Mouse (Mus musculus) heart, embryonic 16.5 days (tissue): ENCODE results near the gene 4930568D16Rik. TPM values are rescaled to one million over a fixed set of nuclear protein-coding genes. Genes with fewer than 3 reads are reported as not detected.
A peak's percentile ranks its signal among the peaks of the same experiment; 100 is the strongest.

ENCODE experiments used
- ATAC-seq: fragments of 200-750 bp; cut with Nextera tagmentation; replicated peaks from 2 replicates; pipeline ENCODE4 v1.8.0; 2017; ENCODE audit warnings: moderate number of reproducible peaks; ENCODE audit not compliant: insufficient read depth, low FRiP score; ENCODE audit errors: extremely low read depth
- H3K27ac ChIP-seq: fragments of 300-500 bp; sonication (generic); 2 replicates; pipeline ENCODE4 v1.5.1; 2014; ENCODE audit warnings: mild to moderate bottlenecking, low read length, control low read depth, moderate library complexity
- H3K27me3 ChIP-seq: fragments of 300-500 bp; sonication (generic); 2 replicates; pipeline ENCODE4 v1.6.1; 2014; ENCODE audit warnings: low read length, mixed read lengths; ENCODE audit not compliant: control insufficient read depth, insufficient read depth
- H3K36me3 ChIP-seq: fragments of 300-500 bp; sonication (generic); 2 replicates; pipeline ENCODE4 v1.6.1; 2014; ENCODE audit not compliant: control insufficient read depth, insufficient read depth
- H3K4me1 ChIP-seq: fragments of 300-500 bp; sonication (generic); 2 replicates; pipeline ENCODE4 v1.6.1; 2014; ENCODE audit warnings: low read length, mixed read lengths; ENCODE audit not compliant: control insufficient read depth, insufficient read depth
- H3K4me2 ChIP-seq: fragments of 300-500 bp; sonication (generic); 2 replicates; pipeline ENCODE4 v1.6.1; 2014; ENCODE audit warnings: low read depth, mild to moderate bottlenecking, control low read depth, low read length
- H3K4me3 ChIP-seq: fragments of 300-500 bp; sonication (generic); 2 replicates; pipeline ENCODE4 v1.5.1; 2014; ENCODE audit warnings: mild to moderate bottlenecking, control low read depth, low read length
- H3K9ac ChIP-seq: fragments of 300-500 bp; sonication (generic); 2 replicates; pipeline ENCODE4 v1.6.1; 2014; ENCODE audit warnings: low read length, control low read depth
- H3K9me3 ChIP-seq: fragments of 300-500 bp; sonication (generic); replicated peaks from 2 replicates; pipeline ENCODE4 v1.6.1; 2016; ENCODE audit warnings: low read length; ENCODE audit not compliant: control insufficient read depth
- WGBS: fragments of 180-500 bp; shearing (Covaris S2); extraction: QIAGEN DNeasy Blood & Tissue Kit; methylation state at CpG from one replicate; pipeline ENCODE4 v1.1.7; 2014; 5-methylcytosine and 5-hydroxymethylcytosine counted together
- polyA plus RNA-seq: library from polyadenylated mRNA; unstranded; fragments of >200 nt; fragmentation: Nextera tagmentation; extraction: Ambion mirVana; gene quantifications from 2 replicates; pipeline ENCODE4 v1.2.1, GENCODE M21; 2015

Gene 4930568D16Rik
- polyA plus RNA-seq = not detected in 2 replicates

DNA sequence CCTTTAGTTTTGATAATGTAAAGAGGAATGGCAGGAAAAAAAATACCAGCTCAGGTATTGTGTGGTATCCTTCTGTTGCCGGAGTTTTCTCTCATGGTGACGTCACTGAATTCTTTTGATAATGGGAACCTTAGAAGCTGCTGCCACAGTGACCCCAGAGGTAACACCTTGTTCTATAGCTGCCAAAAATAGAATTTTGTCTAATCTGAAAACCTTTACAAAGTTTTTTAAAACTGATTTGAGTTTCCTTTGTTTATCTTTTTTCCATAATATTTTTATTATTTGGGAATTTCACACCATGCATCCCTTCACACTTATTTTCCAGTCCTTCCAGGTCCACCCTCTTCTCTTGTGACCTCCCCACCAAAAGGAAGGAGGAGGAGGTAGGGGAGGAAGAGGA is at the start of gene 4930568D16Rik:
Gene 4930568D16Rik, minus strand, starts transcription at position 101 of the 400 bp plus-strand sequence.
- H3K27me3 ChIP-seq = no peaks in the 10 kb centered on the region

DNA sequence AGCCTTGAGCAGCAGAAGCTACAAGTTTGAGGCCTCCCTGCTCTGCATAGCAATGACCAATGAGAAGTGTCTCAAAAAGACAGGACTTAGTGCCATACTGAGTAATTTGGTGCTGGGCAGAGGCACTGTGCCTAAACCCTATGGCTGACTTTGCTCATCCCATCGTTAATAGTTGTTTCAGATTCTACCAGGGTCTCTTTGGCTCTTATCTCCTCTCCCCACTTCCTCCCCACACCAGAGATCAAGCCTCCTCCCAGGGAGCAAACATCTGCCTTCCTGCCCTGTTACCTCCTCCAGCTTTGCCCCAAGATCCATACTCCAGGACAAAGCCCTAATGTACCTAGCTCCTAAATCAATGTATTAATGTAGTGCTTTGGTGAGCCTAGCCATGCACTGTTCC is 49.7 kb upstream of the 4930568D16Rik start:
- no peak overlapping the region for H3K27ac ChIP-seq
- H3K9ac ChIP-seq = no peak overlapping the region
- WGBS = 36% methylated on average over 1 of the region's 1 CpGs
- peaks cover 33% of the 10 kb centered on the region for H3K36me3 ChIP-seq
- no peak for ATAC-seq
- no peak overlapping the region for H3K4me3 ChIP-seq
- no peak overlapping the region for H3K4me2 ChIP-seq
- H3K9me3 ChIP-seq = peaks cover 6% of the 10 kb centered on the region
- H3K4me1 ChIP-seq = peaks cover 11% of the 10 kb centered on the region
- H3K27me3 ChIP-seq = no peaks in the 10 kb centered on the region

More for the DNA sequence above, at the start of gene 4930568D16Rik:
- Histone ChIP-seq H3K9me3 (peaks cover 4% of the 10 kb centered on the region; the same call in 1 of the 2 replicates), H3K4me2 (no peak within 1 kb of the TSS), H3K4me3 (no peak within 1 kb of the TSS), H3K9ac (no peak within 1 kb of the TSS), H3K36me3 (no peaks in the 10 kb centered on the region), H3K27ac (no peak within 1 kb of the TSS), H3K4me1 (no peaks in the 10 kb centered on the region)
- ATAC-seq = no peak
- 39% methylated on average over 2 of the region's 2 CpGs for WGBS

DNA sequence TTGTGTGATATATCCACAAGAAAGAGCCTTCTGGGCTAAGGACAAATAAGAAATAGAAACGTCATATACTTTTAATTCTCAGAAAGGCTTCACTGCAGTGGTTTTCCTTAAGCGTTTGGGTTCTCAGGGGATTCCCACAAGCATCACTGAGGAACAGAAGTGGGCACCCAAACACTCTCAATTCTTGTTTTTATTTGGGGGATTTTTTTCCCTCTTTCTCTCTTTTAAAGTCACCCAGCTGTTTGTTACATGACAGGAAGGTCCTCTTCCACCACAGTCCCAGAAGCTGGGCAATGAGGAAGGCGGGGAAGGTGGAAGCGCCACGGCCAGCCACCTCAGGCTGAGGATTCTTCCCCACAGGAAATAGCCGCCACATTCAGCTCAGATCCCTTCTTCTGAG is 48.9 kb upstream of the 4930568D16Rik start:
- Histone ChIP-seq H3K4me1 (peaks cover 11% of the 10 kb centered on the region), H3K9ac (no peak overlapping the region), H3K4me3 (no peak overlapping the region), H3K4me2 (no peak overlapping the region), H3K9me3 (peaks cover 6% of the 10 kb centered on the region), H3K36me3 (peaks cover 26% of the 10 kb centered on the region), H3K27ac (0 out of 2 replicates have a peak overlapping the region, but pooled peaks have one; percentile 10), H3K27me3 (no peaks in the 10 kb centered on the region)
- ATAC-seq = no peak
- WGBS = 69% methylated on average over 6 of the region's 6 CpGs

DNA sequence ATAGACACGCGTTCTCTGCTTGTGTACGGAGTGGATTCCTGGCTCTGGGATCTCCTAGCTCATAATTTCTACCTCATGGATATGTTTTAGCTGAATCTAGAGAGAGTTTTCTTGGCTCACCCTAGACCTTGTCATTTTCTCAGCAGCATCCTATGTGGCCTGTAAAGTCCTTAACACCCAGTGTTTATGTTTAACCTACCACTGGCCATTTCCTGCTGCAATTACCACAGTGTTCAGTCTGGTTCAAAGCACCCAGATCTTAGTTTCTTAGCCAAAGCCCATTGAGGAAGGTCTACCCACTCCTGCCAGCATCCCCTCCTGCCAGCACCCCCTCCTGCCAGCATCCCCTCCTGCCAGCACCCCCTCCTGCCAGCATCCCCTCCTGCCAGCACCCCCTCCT is 45.3 kb upstream of the 4930568D16Rik start:
- no peak overlapping the region for H3K9ac ChIP-seq
- no peaks in the 10 kb centered on the region for H3K27me3 ChIP-seq
- H3K9me3 ChIP-seq = no peaks in the 10 kb centered on the region
- H3K4me2 ChIP-seq = no peak overlapping the region
- peaks cover 7% of the 10 kb centered on the region for H3K36me3 ChIP-seq
- peaks cover 17% of the 10 kb centered on the region for H3K4me1 ChIP-seq
- 94% methylated on average over 3 of the region's 3 CpGs for WGBS
- no peak overlapping the region for H3K27ac ChIP-seq
- ATAC-seq = no peak
- H3K4me3 ChIP-seq = no peak overlapping the region

DNA sequence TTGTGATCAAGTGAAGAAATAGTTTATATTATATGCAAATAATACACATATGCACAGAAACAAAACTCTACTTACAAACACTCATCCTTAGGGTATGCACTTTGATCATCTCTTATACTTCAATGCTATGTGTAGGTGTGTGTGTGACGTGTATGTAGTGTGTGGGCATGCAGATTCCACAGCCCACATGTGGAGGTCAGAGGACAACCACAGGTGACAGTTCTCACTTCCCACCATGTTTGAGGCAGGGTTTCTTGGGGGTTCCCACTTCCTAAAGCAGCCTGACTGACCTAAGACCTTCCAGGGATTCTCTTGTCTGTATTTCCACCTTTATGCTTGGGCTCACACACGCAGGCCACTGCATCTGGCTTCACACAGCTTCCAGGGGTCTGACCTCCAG is 44.7 kb upstream of the 4930568D16Rik start:
- Histone ChIP-seq H3K27me3 (no peaks in the 10 kb centered on the region), H3K9me3 (no peaks in the 10 kb centered on the region), H3K4me2 (no peak overlapping the region), H3K4me1 (peaks cover 15% of the 10 kb centered on the region), H3K9ac (no peak overlapping the region), H3K4me3 (no peak overlapping the region), H3K27ac (no peak overlapping the region), H3K36me3 (peaks cover 8% of the 10 kb centered on the region)
- no peak for ATAC-seq
- 73% methylated on average over 2 of the region's 2 CpGs for WGBS

DNA sequence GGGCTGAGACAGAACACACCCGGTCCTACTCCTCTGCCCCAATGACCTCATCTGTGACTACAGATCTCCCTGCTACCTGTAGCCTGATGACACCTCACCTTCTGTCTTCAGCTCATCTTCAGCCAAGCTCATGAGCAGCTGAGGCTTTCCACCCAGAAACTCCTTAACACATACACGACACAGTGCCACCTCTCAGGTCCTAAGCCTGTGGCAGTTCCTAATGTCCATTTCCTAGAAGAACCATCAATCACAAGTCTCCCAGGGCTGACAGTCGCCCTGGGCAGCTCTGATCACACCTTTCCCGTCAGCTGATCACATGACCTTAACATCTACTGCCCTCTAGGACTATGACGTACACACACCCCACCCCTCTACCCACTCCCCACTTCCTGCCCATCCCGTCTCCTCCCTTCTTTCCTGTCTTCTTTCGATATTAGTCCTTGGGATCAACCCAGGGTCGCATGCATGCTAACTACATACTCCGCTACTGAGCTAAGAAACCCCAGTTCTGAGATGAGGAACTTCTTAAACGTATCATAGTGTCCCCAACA is 44.2 kb upstream of the 4930568D16Rik start:
- Histone ChIP-seq H3K9me3 (no peaks in the 10 kb centered on the region), H3K4me3 (no peak overlapping the region), H3K4me1 (peaks cover 11% of the 10 kb centered on the region; the same call in 1 of the 2 replicates), H3K4me2 (no peak overlapping the region), H3K27ac (no peak overlapping the region), H3K36me3 (peaks cover 12% of the 10 kb centered on the region), H3K9ac (no peak overlapping the region), H3K27me3 (no peaks in the 10 kb centered on the region)
- WGBS = 60% methylated on average over 10 of the region's 10 CpGs
- 0 out of 2 replicates have a peak, but pooled peaks have one; percentile 12 for ATAC-seq

DNA sequence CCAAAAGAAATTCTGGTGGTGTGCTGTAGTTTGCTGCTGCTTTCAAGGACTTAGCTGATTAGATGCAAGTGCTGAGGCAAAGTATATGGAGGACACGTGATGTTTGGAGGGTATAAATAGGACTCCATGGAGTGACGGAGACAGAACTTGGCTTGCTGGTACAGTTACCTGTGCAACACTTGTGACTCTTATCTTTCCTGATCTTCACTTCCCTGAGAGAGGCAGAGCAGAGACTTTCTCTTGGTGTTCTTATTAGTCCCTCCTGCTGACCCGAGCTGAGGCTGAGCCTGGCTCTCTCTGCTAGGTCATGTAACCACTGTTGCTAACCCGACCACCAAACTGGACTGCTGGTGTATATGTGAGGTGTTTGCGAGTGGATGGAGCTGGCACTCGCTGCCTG is 41.9 kb upstream of the 4930568D16Rik start:
- Histone ChIP-seq H3K9me3 (no peaks in the 10 kb centered on the region), H3K27me3 (no peaks in the 10 kb centered on the region), H3K4me2 (no peak overlapping the region), H3K36me3 (peaks cover 21% of the 10 kb centered on the region), H3K9ac (no peak overlapping the region), H3K27ac (no peak overlapping the region), H3K4me3 (no peak overlapping the region), H3K4me1 (peaks cover 10% of the 10 kb centered on the region; the same call in 1 of the 2 replicates)
- WGBS = 77% methylated on average over 6 of the region's 6 CpGs
- no peak for ATAC-seq

DNA sequence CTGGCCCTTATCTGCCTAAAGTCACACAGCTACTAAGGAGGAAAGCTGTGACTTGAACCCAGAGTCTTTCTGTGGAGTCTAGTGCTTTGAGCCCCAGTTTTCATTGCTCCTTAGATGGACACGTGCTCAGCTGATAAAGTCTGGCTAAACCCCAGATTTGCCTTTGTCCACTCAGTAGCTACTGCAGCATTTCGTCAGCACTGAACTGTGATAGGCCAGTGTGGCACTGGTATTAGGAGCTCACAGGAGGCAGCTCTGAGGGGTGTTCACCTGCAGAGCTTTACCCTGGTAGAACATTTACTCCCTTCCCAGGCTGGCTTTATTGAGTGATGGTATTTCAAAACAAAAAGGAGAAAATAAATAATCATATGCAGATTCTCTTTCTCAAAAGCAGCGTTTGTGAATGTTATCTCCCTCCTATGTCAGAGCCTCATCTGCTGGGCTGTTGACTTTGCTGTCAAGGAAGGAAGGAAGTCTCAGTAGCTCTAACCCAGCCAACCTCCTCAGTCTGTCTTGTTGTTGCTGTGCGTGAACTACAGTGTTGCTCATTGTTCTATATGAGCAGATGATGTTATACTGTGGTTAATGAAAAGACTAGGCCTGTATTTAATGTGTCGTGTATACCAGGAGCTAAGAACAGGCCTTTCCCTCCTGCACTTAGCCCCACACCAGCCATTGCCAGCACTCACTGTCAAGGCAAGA is 41.0 kb upstream of the 4930568D16Rik start:
- H3K4me3 ChIP-seq = no peak overlapping the region
- peak overlapping the region; percentile 61 for H3K27ac ChIP-seq
- H3K36me3 ChIP-seq = peaks cover 21% of the 10 kb centered on the region
- no peaks in the 10 kb centered on the region for H3K9me3 ChIP-seq
- 61% methylated on average over 5 of the region's 5 CpGs for WGBS
- H3K27me3 ChIP-seq = no peaks in the 10 kb centered on the region
- ATAC-seq = no peak
- H3K4me2 ChIP-seq = no peak overlapping the region
- no peak overlapping the region for H3K9ac ChIP-seq
- peaks cover 7% of the 10 kb centered on the region; the same call in 1 of the 2 replicates for H3K4me1 ChIP-seq

DNA sequence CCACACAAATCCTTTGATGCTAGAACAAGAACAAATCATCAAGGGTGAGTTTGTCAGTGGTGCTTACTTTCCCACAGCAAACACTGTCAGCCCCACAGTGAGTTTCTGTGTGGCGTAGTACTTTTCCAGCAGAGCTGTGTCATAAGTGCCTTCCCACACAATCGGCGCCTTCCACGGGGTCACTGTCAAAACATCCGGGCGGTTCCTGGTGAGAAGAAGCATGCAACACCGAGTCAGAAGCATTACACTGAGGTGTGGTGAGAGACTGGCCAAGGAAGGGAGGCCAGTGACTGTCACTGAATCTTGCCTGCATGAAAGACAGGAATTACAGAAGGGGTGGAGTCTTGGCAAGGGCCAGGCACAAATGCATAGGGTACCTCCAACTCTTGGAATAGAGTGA is 40.3 kb upstream of the 4930568D16Rik start:
- peaks cover 7% of the 10 kb centered on the region; the same call in 1 of the 2 replicates for H3K4me1 ChIP-seq
- no peak overlapping the region for H3K4me2 ChIP-seq
- H3K9me3 ChIP-seq = no peaks in the 10 kb centered on the region
- WGBS = 51% methylated on average over 7 of the region's 7 CpGs
- H3K27me3 ChIP-seq = no peaks in the 10 kb centered on the region
- peaks cover 21% of the 10 kb centered on the region for H3K36me3 ChIP-seq
- H3K27ac ChIP-seq = peak overlapping the region; percentile 41; the same call in 1 of the 2 replicates
- no peak overlapping the region for H3K9ac ChIP-seq
- no peak overlapping the region for H3K4me3 ChIP-seq
- ATAC-seq = no peak
